Mouse (Mus musculus) bone marrow macrophage, adult 2 months (primary cell): ENCODE measurements around the gene Gm42417. TPM values are rescaled to one million over a fixed set of nuclear protein-coding genes. Genes with fewer than 3 reads are reported as not detected.

Experiments
- H3K27ac ChIP-seq: 2 replicates; pipeline ENCODE4 v1.5.1; 2012; ENCODE audit warnings: low read depth, low read length; ENCODE audit not compliant: insufficient read depth
- H3K4me1 ChIP-seq: 2 replicates; pipeline ENCODE4 v1.6.1; 2012; ENCODE audit warnings: low read length; ENCODE audit not compliant: control insufficient read depth, insufficient read depth
- H3K4me3 ChIP-seq: 2 replicates; pipeline ENCODE4 v1.5.1; 2012; ENCODE audit warnings: mild to moderate bottlenecking, low read length, moderate library complexity; ENCODE audit not compliant: insufficient read depth
- CTCF ChIP-seq: IDR thresholded peaks from 2 replicates; pipeline ENCODE4 v1.5.1; 2012; ENCODE audit warnings: low read depth, mild to moderate bottlenecking, low read length, moderate library complexity
- POLR2A ChIP-seq: IDR thresholded peaks from 2 replicates; pipeline ENCODE4 v1.6.1; 2012; ENCODE audit warnings: mild to moderate bottlenecking, low read depth, low read length, borderline replicate concordance
- polyA plus RNA-seq: library from polyadenylated mRNA; stranded (reverse); fragments of >200 nt; gene quantifications from 2 replicates; pipeline ENCODE4 v1.2.4, GENCODE M21; 2012; ENCODE audit not compliant: missing spikeins, insufficient read depth, insufficient read length

Gene Gm42417
- polyA plus RNA-seq, 1 experiment: 3.5 TPM

- H3K4me3 ChIP-seq: no peak overlapping the region
- TF ChIP-seq CTCF (no peak), POLR2A (no peak)
- peaks cover 49% of the 10 kb centered on the region for H3K4me1 ChIP-seq
- H3K27ac ChIP-seq: no peak overlapping the region
These were observed 35.1 kb upstream of the Gm42417 start for GRCm38 (mm10) chr1:36574196-36574955.

- H3K27ac ChIP-seq: no peak overlapping the region
- TF ChIP-seq POLR2A (no peak), CTCF (0 out of 2 replicates have a peak, but pooled peaks have one; percentile 5)
- no peak overlapping the region for H3K4me3 ChIP-seq
- H3K4me1 ChIP-seq: peaks cover 55% of the 10 kb centered on the region
These were observed 34.3 kb upstream of the Gm42417 start for GRCm38 (mm10) chr1:36573524-36573923.

- TF ChIP-seq CTCF (no peak), POLR2A (no peak)
- peaks cover 55% of the 10 kb centered on the region for H3K4me1 ChIP-seq
- no peak overlapping the region for H3K4me3 ChIP-seq
- no peak overlapping the region for H3K27ac ChIP-seq
These were observed 33.5 kb upstream of the Gm42417 start for GRCm38 (mm10) chr1:36572709-36573108.

- TF ChIP-seq CTCF (no peak), POLR2A (no peak)
- Histone ChIP-seq H3K4me1 (peaks cover 55% of the 10 kb centered on the region), H3K27ac (no peak overlapping the region)
These were observed 33.0 kb upstream of the Gm42417 start for GRCm38 (mm10) chr1:36572140-36572700.

GRCm38 (mm10) chr1:36571627-36572026 is 32.4 kb upstream of the Gm42417 start:
- TF ChIP-seq POLR2A (no peak), CTCF (no peak)
- Histone ChIP-seq H3K4me3 (no peak overlapping the region), H3K27ac (peak overlapping the region; percentile 14), H3K4me1 (peaks cover 61% of the 10 kb centered on the region)

More at GRCm38 (mm10) chr1:36572140-36572700, 33.0 kb upstream of the Gm42417 start:
- no peak overlapping the region for H3K4me3 ChIP-seq

GRCm38 (mm10) chr1:36570320-36570719 is 31.1 kb upstream of the Gm42417 start:
- TF ChIP-seq CTCF (no peak), POLR2A (no peak)
- H3K4me1 ChIP-seq: peaks cover 69% of the 10 kb centered on the region
- H3K27ac ChIP-seq: no peak overlapping the region
- H3K4me3 ChIP-seq: no peak overlapping the region

GRCm38 (mm10) chr1:36569694-36570276 is 30.6 kb upstream of the Gm42417 start:
- Histone ChIP-seq H3K4me1 (peaks cover 75% of the 10 kb centered on the region), H3K4me3 (no peak overlapping the region), H3K27ac (peak overlapping the region; percentile 44)
- TF ChIP-seq POLR2A: no peak
- TF ChIP-seq CTCF: no peak

- peak overlapping the region; percentile 16; the same call in 1 of the 2 replicates for H3K27ac ChIP-seq
- TF ChIP-seq CTCF: no peak
- no peak for TF ChIP-seq POLR2A
- H3K4me1 ChIP-seq: peaks cover 78% of the 10 kb centered on the region
- H3K4me3 ChIP-seq: no peak overlapping the region
These were observed 29.5 kb upstream of the Gm42417 start for GRCm38 (mm10) chr1:36568776-36569175.

GRCm38 (mm10) chr1:36567818-36568603 is 28.8 kb upstream of the Gm42417 start:
- TF ChIP-seq CTCF: no peak
- no peak for TF ChIP-seq POLR2A
- Histone ChIP-seq H3K27ac (no peak overlapping the region), H3K4me1 (peaks cover 77% of the 10 kb centered on the region), H3K4me3 (no peak overlapping the region)
